Mouse (Mus musculus) T-helper 1 cell (primary cell): ENCODE data around the gene Sod1.
"Not testable (repeated sequence)": the region's sequence is repeated elsewhere in the genome, so short reads cannot be mapped to it uniquely, and the experiment has no call there.

Experiments
- in situ Hi-C: fragments of 300-600 bp; cut with MboI, MseI; formaldehyde crosslinking; loops from one replicate; pipeline ENCODE4 v1.15.1; 2025; ENCODE audit warnings: high pct_unique_total_duplicates

Sod1 gene

GRCm38 (mm10) chr16:90211767-90212166, 8.8 kb upstream of the Sod1 start:
- in situ Hi-C loops = no loop called here

GRCm38 (mm10) chr16:90213477-90214339, 6.8 kb upstream of the Sod1 start:
- in situ Hi-C loops = no loop called here

GRCm38 (mm10) chr16:90214731-90215565, 5.6 kb upstream of the Sod1 start:
- in situ Hi-C loops = no loop called here

- in situ Hi-C loops = not testable (repeated sequence)
Measured at GRCm38 (mm10) chr16:90215879-90216278, 4.7 kb upstream of the Sod1 start.

- in situ Hi-C loops = no loop called here
Measured at GRCm38 (mm10) chr16:90216414-90216813, 4.1 kb upstream of the Sod1 start.

GRCm38 (mm10) chr16:90217356-90217755, 3.2 kb upstream of the Sod1 start:
- in situ Hi-C loops = no loop called here

GRCm38 (mm10) chr16:90217926-90218325, 2.6 kb upstream of the Sod1 start:
- in situ Hi-C loops = no loop called here

- in situ Hi-C loops = not testable (repeated sequence)
Measured at GRCm38 (mm10) chr16:90219445-90219844, 1.1 kb upstream of the Sod1 start.

- in situ Hi-C loops = no loop called here
Measured at GRCm38 (mm10) chr16:90220892-90221431, 408 bp downstream of the Sod1 start.

- in situ Hi-C loops = no loop called here
Measured at GRCm38 (mm10) chr16:90221441-90222070, 1.0 kb downstream of the Sod1 start.

- in situ Hi-C loops = no loop called here
Measured at GRCm38 (mm10) chr16:90229897-90230296, 9.3 kb downstream of the Sod1 start.

- in situ Hi-C loops = no loop called here
Measured at GRCm38 (mm10) chr16:90231302-90231701, 10.7 kb downstream of the Sod1 start.

GRCm38 (mm10) chr16:90233702-90234101, 13.1 kb downstream of the Sod1 start:
- in situ Hi-C loops = no loop called here

- in situ Hi-C loops = no loop called here
Measured at GRCm38 (mm10) chr16:90234617-90235016, 14.1 kb downstream of the Sod1 start.

- in situ Hi-C loops = no loop called here
Measured at GRCm38 (mm10) chr16:90235188-90235587, 14.6 kb downstream of the Sod1 start.

- in situ Hi-C loops = no loop called here
Measured at GRCm38 (mm10) chr16:90239128-90239746, 18.7 kb downstream of the Sod1 start.

GRCm38 (mm10) chr16:90241875-90242274, 21.3 kb downstream of the Sod1 start:
- in situ Hi-C loops = no loop called here

GRCm38 (mm10) chr16:90242426-90243304, 22.1 kb downstream of the Sod1 start:
- in situ Hi-C loops = no loop called here

GRCm38 (mm10) chr16:90250099-90250498, 29.5 kb downstream of the Sod1 start:
- in situ Hi-C loops = no loop called here

- in situ Hi-C loops = not testable (repeated sequence)
Measured at GRCm38 (mm10) chr16:90251256-90251655, 30.7 kb downstream of the Sod1 start.
